Mouse (Mus musculus): Measurements from ENCODE around the gene Tspan14. TPM values are rescaled to one million over a fixed set of nuclear protein-coding genes. Genes with fewer than 3 reads are reported as not detected.

The Tspan14 gene
- polyA plus RNA-seq, 1 experiment from 2014 or later: 89.3 TPM

GRCm38 (mm10) chr14:40900267-40900666 is 66.3 kb downstream of the Tspan14 start:
- Histone ChIP-seq H3K9me3 (no peaks in the 10 kb centered on the region), H3K27me3 (ENCODE audit: poor library complexity, severe bottlenecking) (no peaks in the 10 kb centered on the region), H3K27ac (no peak overlapping the region), H3K4me1 (peaks cover 16% of the 10 kb centered on the region), H3K4me3 (no peak overlapping the region), H3K36me3 (replicated peaks) (peaks cover 6% of the 10 kb centered on the region)
- 83% methylated on average over 2 of the region's 2 CpGs for WGBS
- DNase-seq (ENCODE audit: extremely low spot score, low spot score): no peak

DNA sequence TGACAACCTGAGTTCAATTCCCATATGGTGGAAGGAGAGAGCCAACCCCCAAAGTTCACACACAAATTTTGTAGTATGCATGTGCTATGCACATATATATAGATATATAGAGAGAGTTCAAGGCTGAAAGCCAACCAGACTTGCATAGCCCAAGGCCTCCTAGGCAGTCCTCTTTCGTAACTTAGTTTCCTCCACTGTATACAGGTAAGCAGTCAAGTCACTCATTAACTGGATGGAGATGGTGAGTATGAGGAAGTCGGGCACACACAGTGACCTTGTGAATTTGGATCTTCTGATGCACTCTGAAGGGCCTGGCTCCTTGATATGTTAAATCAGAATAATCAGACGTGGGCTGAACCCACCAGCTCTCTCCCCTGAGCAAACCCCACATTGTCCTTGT is 68.7 kb downstream of the Tspan14 start:
- no peak for DNase-seq (ENCODE audit: extremely low spot score, low spot score)
- Histone ChIP-seq H3K9me3 (no peaks in the 10 kb centered on the region), H3K27ac (no peak overlapping the region), H3K4me3 (no peak overlapping the region), H3K4me1 (peaks cover 24% of the 10 kb centered on the region), H3K27me3 (ENCODE audit: poor library complexity, severe bottlenecking) (no peaks in the 10 kb centered on the region), H3K36me3 (replicated peaks) (no peaks in the 10 kb centered on the region; the same call in 1 of the 2 replicates)
- WGBS: 91% methylated on average over 3 of the region's 3 CpGs

DNA sequence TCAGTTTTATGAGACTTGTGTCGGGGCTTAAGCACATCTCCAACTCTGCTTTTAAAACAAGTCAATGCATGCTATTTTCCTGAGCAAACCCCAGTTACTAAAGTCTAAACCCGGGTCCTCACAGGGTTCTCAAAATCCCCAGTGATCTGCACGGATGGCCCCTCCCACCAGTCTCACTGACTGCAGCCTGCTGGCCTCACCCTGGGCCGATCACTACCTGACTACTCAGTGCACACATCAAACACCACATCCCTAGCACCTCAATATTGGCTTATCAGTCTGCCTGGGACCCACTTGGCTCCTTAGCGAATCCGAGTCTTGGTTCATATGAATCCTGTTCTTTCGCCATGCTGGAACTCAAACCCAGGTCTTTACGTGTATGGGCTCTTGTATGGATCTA is 70.9 kb downstream of the Tspan14 start:
- H3K36me3 ChIP-seq (replicated peaks): no peaks in the 10 kb centered on the region
- no peaks in the 10 kb centered on the region for H3K27me3 ChIP-seq (ENCODE audit: poor library complexity, severe bottlenecking)
- WGBS: 79% methylated on average over 8 of the region's 8 CpGs
- H3K27ac ChIP-seq: no peak overlapping the region
- peaks cover 24% of the 10 kb centered on the region for H3K4me1 ChIP-seq
- H3K9me3 ChIP-seq: no peaks in the 10 kb centered on the region
- no peak overlapping the region for H3K4me3 ChIP-seq
- DNase-seq (ENCODE audit: extremely low spot score, low spot score): no peak

DNA sequence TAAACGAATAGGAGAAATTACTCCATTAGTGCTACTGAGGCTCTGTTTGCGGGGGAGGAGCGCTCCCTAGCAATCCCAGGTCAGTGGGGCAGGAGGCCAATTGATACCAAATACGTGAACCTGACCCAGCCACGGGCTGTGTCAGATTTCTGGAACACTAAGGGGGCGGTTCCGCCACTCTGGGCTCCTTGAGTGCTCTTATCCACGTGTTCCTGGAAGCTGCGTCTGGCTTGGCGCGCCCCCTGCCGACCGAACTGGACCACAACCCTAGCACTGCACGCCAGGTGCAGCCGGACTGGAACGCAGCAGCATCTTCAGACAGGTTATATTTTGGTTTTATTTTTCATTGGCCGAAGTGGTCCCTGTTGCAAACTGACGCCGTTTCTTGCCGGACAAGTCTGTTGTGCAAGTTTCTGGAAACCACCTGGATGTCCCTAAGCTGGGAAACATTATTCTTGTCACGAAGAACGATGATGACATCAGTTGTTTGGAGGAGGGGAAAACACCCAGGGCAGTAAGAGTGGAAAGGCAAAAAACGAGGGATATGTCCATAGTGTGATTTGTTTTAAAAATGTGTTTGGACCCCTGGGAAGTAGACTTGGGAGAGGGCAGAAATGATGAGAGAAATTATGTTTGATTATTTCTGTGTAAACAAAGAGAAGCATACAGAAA is 71.9 kb downstream of the Tspan14 start:
- Histone ChIP-seq H3K27me3 (ENCODE audit: poor library complexity, severe bottlenecking) (no peaks in the 10 kb centered on the region), H3K9me3 (no peaks in the 10 kb centered on the region), H3K4me3 (peak overlapping the region; percentile 39), H3K27ac (no peak overlapping the region), H3K4me1 (peaks cover 24% of the 10 kb centered on the region), H3K36me3 (replicated peaks) (no peaks in the 10 kb centered on the region)
- peak; percentile 78 for DNase-seq (ENCODE audit: extremely low spot score, low spot score)
- 15% methylated on average over 23 of the region's 23 CpGs for WGBS

- 70% methylated on average over 8 of the region's 8 CpGs for WGBS
- Histone ChIP-seq H3K27me3 (ENCODE audit: poor library complexity, severe bottlenecking) (no peaks in the 10 kb centered on the region), H3K9me3 (no peaks in the 10 kb centered on the region), H3K4me3 (no peak overlapping the region), H3K4me1 (peaks cover 24% of the 10 kb centered on the region), H3K27ac (no peak overlapping the region), H3K36me3 (replicated peaks) (no peaks in the 10 kb centered on the region)
- DNase-seq (ENCODE audit: extremely low spot score, low spot score): no peak
Measured at GRCm38 (mm10) chr14:40893884-40894283, 72.7 kb downstream of the Tspan14 start.

DNA sequence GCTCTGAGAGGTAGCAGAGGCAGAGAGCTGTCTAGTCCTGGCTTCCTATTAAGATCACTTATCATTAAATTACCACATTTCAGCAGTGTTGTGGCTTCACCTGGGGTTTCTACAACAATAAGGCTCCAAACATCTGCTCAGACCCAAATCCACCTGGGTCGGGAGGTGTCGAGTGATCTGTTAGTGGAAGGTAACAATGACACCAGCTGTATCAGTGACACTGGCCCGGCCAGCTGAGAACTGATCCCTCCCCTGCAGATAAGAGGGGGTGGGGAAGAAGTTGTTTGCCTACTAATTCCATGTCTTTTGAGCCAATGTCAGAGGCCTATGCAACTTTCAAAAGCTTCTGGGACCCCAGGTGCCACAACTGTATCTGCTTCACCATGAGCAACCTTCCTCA is 73.4 kb downstream of the Tspan14 start, which contains the start of gene Sh2d4b:
TSS of gene Sh2d4b (minus strand) at position 71 of the 400 bp plus-strand sequence.
- H3K27me3 ChIP-seq (ENCODE audit: poor library complexity, severe bottlenecking): no peaks in the 10 kb centered on the region
- peaks cover 24% of the 10 kb centered on the region for H3K4me1 ChIP-seq
- H3K27ac ChIP-seq: no peak within 1 kb of the TSS
- 58% methylated on average over 3 of the region's 3 CpGs for WGBS
- no peaks in the 10 kb centered on the region for H3K9me3 ChIP-seq
- H3K36me3 ChIP-seq (replicated peaks): no peaks in the 10 kb centered on the region
- no peak for DNase-seq (ENCODE audit: extremely low spot score, low spot score)
- no peak within 1 kb of the TSS for H3K4me3 ChIP-seq

DNA sequence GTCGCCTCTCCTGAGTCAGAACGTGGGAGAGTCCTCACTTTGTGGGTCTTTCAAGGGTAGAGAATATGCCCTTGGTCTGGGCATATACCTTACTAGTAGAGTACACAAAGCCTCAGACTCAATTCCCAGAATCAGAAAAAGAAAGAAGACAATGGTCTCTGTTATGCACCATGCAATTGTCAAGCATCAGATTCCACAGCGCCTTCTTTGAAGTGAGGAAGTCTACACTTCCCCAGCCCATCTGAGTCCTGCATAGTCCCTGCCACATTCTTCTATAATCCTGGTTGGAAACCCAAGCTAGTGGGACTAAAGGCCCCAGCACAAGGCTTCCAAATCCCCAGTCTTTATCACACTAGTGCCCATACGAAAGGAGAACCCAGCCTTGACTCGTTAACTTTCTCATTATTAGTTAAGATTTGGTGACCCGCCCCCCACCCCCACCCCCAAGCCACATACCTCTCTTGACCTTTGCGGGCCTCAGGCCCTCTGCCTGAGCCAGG is 74.2 kb downstream of the Tspan14 start:
- H3K9me3 ChIP-seq: no peaks in the 10 kb centered on the region
- no peaks in the 10 kb centered on the region for H3K36me3 ChIP-seq (replicated peaks)
- WGBS: 80% methylated on average over 7 of the region's 7 CpGs
- H3K27me3 ChIP-seq (ENCODE audit: poor library complexity, severe bottlenecking): no peaks in the 10 kb centered on the region
- H3K27ac ChIP-seq: no peak overlapping the region
- H3K4me1 ChIP-seq: peaks cover 24% of the 10 kb centered on the region
- no peak for DNase-seq (ENCODE audit: extremely low spot score, low spot score)
- no peak overlapping the region for H3K4me3 ChIP-seq

- H3K4me3 ChIP-seq: no peak overlapping the region
- no peaks in the 10 kb centered on the region for H3K27me3 ChIP-seq (ENCODE audit: poor library complexity, severe bottlenecking)
- H3K4me1 ChIP-seq: peaks cover 24% of the 10 kb centered on the region
- H3K27ac ChIP-seq: no peak overlapping the region
- no peak for DNase-seq (ENCODE audit: extremely low spot score, low spot score)
- no peaks in the 10 kb centered on the region for H3K9me3 ChIP-seq
- no peaks in the 10 kb centered on the region for H3K36me3 ChIP-seq (replicated peaks)
- 96% methylated on average over 4 of the region's 4 CpGs for WGBS
Measured at GRCm38 (mm10) chr14:40891506-40891905, 75.1 kb downstream of the Tspan14 start.

- no peaks in the 10 kb centered on the region for H3K36me3 ChIP-seq (replicated peaks)
- no peak overlapping the region for H3K4me3 ChIP-seq
- H3K9me3 ChIP-seq: no peaks in the 10 kb centered on the region
- H3K4me1 ChIP-seq: peaks cover 26% of the 10 kb centered on the region
- H3K27me3 ChIP-seq (ENCODE audit: poor library complexity, severe bottlenecking): no peaks in the 10 kb centered on the region
- no peak overlapping the region for H3K27ac ChIP-seq
- no peak for DNase-seq (ENCODE audit: extremely low spot score, low spot score)
- WGBS: 86% methylated on average over 4 of the region's 4 CpGs
Measured at GRCm38 (mm10) chr14:40889704-40890103, 76.9 kb downstream of the Tspan14 start.

DNA sequence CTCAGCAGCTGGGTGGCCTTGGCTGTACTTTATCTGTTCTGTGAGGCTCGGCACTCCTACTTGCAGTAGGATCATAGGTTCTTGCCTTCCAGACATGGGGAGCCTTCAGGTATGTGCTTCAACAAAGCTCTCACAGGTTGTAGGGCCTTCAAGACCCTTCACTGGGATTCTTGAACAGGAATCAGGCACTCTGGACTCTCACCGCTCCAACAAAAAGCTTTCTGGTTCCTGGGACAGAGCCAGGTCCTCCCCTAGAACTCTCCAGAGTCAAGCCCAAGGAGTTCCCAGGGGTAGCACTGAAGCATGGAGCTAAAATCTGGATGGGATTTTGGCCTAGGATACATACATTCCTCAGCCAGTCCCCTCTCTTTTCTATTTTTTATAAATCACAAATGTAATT is 77.4 kb downstream of the Tspan14 start:
- Histone ChIP-seq H3K27ac (no peak overlapping the region), H3K36me3 (replicated peaks) (no peaks in the 10 kb centered on the region), H3K9me3 (no peaks in the 10 kb centered on the region), H3K4me3 (no peak overlapping the region), H3K27me3 (ENCODE audit: poor library complexity, severe bottlenecking) (no peaks in the 10 kb centered on the region), H3K4me1 (peaks cover 20% of the 10 kb centered on the region)
- WGBS: 91% methylated on average over 2 of the region's 2 CpGs
- no peak for DNase-seq (ENCODE audit: extremely low spot score, low spot score)

- no peaks in the 10 kb centered on the region for H3K27me3 ChIP-seq (ENCODE audit: poor library complexity, severe bottlenecking)
- WGBS: 82% methylated on average over 6 of the region's 6 CpGs
- no peaks in the 10 kb centered on the region for H3K9me3 ChIP-seq
- no peak for DNase-seq (ENCODE audit: extremely low spot score, low spot score)
- 0 out of 2 replicates have a peak, but pooled peaks cover 4% of the 10 kb centered on the region for H3K4me1 ChIP-seq
- no peak overlapping the region for H3K4me3 ChIP-seq
- no peak overlapping the region for H3K27ac ChIP-seq
- H3K36me3 ChIP-seq (replicated peaks): no peaks in the 10 kb centered on the region
Measured at GRCm38 (mm10) chr14:40886428-40887202, 80.0 kb downstream of the Tspan14 start.

DNA sequence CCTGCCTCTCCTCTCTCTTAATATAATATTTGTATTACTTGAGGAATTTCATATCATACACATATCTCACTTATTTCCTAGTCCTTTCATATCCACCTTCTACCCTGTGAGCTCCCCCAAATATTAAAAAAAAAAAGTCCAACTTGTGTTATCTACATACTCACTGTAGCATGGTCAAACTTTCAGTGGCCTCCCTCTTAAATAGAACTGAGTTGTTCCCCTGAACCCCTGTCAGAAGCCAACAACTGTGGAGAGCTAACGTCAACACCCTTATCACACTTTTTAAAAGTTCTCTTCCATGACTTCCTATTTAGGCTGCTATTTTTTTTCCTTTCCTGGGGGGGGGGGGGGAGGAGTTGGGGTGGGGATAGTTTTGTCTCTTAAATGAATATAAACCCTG is 80.9 kb downstream of the Tspan14 start:
- Histone ChIP-seq H3K27ac (no peak overlapping the region), H3K4me1 (0 out of 2 replicates have a peak, but pooled peaks cover 4% of the 10 kb centered on the region), H3K4me3 (no peak overlapping the region), H3K36me3 (replicated peaks) (no peaks in the 10 kb centered on the region), H3K27me3 (ENCODE audit: poor library complexity, severe bottlenecking) (no peaks in the 10 kb centered on the region), H3K9me3 (no peaks in the 10 kb centered on the region)
- no peak for DNase-seq (ENCODE audit: extremely low spot score, low spot score)
- WGBS: 82% methylated on average over 1 of the region's 1 CpGs

DNA sequence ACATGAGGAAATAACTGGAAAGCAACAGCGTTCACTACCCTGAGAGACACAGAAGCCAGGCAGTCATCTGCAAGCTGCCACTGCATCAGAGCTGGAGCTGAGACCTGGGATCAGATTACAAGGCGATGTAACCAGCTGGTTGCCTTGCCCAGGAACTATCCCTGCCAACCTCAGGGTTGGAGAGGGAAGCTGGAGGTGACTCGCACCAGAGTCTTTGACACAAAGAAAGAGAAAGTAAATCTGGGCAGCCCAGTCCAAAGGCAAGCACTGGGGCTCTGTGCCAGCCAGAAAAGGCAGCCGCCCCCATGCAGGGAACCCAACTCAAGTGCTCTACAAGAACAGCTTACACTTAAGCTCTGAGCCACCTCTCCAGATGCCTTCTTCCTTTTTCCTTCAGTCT is 81.4 kb downstream of the Tspan14 start:
- Histone ChIP-seq H3K27me3 (ENCODE audit: poor library complexity, severe bottlenecking) (no peaks in the 10 kb centered on the region), H3K4me3 (no peak overlapping the region), H3K9me3 (no peaks in the 10 kb centered on the region), H3K27ac (no peak overlapping the region), H3K36me3 (replicated peaks) (no peaks in the 10 kb centered on the region), H3K4me1 (0 out of 2 replicates have a peak, but pooled peaks cover 4% of the 10 kb centered on the region)
- no peak for DNase-seq (ENCODE audit: extremely low spot score, low spot score)
- WGBS: 41% methylated on average over 4 of the region's 4 CpGs
